Mouse (Mus musculus) forebrain, postnatal 0 days (tissue): ENCODE measurements at regions not wholly inside any gene's neighbourhood (a gene's known extent, or its start where the extent isn't known, plus 50 kb on each side); places are given as distances from the start of the nearest gene placed in this dataset.
A peak's percentile ranks its signal among the peaks of the same experiment; 100 is the strongest.

Source experiments
- ATAC-seq: fragments of 200-750 bp; cut with Nextera tagmentation; 2 replicates; pipeline ENCODE4 v1.8.0; 2017; ENCODE audit warnings: mild to moderate bottlenecking, moderate library complexity
- DNase-seq: peaks from one replicate; pipeline ENCODE4 v3.0.0-alpha.2; 2015
- H3K27ac ChIP-seq: fragments of 300-500 bp; sonication (generic); 2 replicates; pipeline ENCODE4 v1.5.1; 2014; ENCODE audit warnings: low read depth, mild to moderate bottlenecking, antibody characterized with exemption, low read length, moderate library complexity, mixed read lengths
- H3K27me3 ChIP-seq: fragments of 300-500 bp; sonication (generic); 2 replicates; pipeline ENCODE4 v1.6.1; 2014; ENCODE audit warnings: mild to moderate bottlenecking, low read length, mixed read lengths; ENCODE audit not compliant: insufficient read depth
- H3K36me3 ChIP-seq: fragments of 300-500 bp; sonication (generic); 2 replicates; pipeline ENCODE4 v1.6.1; 2014; ENCODE audit warnings: mild to moderate bottlenecking, moderate library complexity; ENCODE audit not compliant: insufficient read depth
- H3K4me1 ChIP-seq: fragments of 300-500 bp; sonication (generic); 2 replicates; pipeline ENCODE4 v1.6.1; 2014; ENCODE audit warnings: antibody characterized with exemption; ENCODE audit not compliant: insufficient read depth
- H3K4me2 ChIP-seq: fragments of 300-500 bp; sonication (generic); 2 replicates; pipeline ENCODE4 v1.6.1; 2014; ENCODE audit warnings: low read depth, mild to moderate bottlenecking, moderate library complexity
- H3K4me3 ChIP-seq: fragments of 300-500 bp; sonication (generic); 2 replicates; pipeline ENCODE4 v1.5.1; 2014; ENCODE audit warnings: low read depth, low read length, mixed read lengths
- H3K9ac ChIP-seq: fragments of 300-500 bp; sonication (generic); 2 replicates; pipeline ENCODE4 v1.6.1; 2014; ENCODE audit warnings: mild to moderate bottlenecking
- H3K9me3 ChIP-seq: fragments of 300-500 bp; sonication (generic); 2 replicates; pipeline ENCODE4 v1.6.1; 2016; ENCODE audit warnings: low read length
- CTCF ChIP-seq: sonication (generic); IDR thresholded peaks from 2 replicates; pipeline ENCODE4 v1.5.1; 2016; ENCODE audit warnings: antibody characterized with exemption, control low read depth, low read depth
- WGBS: fragments of 180-500 bp; shearing (Covaris S2); extraction: QIAGEN DNeasy Blood & Tissue Kit; methylation state at CpG from one replicate; pipeline ENCODE4 v1.1.7; 2014; 5-methylcytosine and 5-hydroxymethylcytosine counted together

GRCm38 (mm10) chr4:103475596-103475995, 143.6 kb upstream of the Dab1 start:
- DNase-seq, result no peak
- no peaks in the 10 kb centered on the region for H3K9me3 ChIP-seq
- no peaks in the 10 kb centered on the region for H3K36me3 ChIP-seq
- no peaks in the 10 kb centered on the region for H3K4me1 ChIP-seq
- no peak overlapping the region for H3K27ac ChIP-seq
- TF ChIP-seq CTCF, result no peak
- no peak for ATAC-seq
- H3K9ac ChIP-seq, result no peak overlapping the region
- 67% methylated on average over 1 of the region's 1 CpGs for WGBS
- no peak overlapping the region for H3K4me2 ChIP-seq
- no peak overlapping the region for H3K4me3 ChIP-seq
- no peaks in the 10 kb centered on the region for H3K27me3 ChIP-seq

DNA sequence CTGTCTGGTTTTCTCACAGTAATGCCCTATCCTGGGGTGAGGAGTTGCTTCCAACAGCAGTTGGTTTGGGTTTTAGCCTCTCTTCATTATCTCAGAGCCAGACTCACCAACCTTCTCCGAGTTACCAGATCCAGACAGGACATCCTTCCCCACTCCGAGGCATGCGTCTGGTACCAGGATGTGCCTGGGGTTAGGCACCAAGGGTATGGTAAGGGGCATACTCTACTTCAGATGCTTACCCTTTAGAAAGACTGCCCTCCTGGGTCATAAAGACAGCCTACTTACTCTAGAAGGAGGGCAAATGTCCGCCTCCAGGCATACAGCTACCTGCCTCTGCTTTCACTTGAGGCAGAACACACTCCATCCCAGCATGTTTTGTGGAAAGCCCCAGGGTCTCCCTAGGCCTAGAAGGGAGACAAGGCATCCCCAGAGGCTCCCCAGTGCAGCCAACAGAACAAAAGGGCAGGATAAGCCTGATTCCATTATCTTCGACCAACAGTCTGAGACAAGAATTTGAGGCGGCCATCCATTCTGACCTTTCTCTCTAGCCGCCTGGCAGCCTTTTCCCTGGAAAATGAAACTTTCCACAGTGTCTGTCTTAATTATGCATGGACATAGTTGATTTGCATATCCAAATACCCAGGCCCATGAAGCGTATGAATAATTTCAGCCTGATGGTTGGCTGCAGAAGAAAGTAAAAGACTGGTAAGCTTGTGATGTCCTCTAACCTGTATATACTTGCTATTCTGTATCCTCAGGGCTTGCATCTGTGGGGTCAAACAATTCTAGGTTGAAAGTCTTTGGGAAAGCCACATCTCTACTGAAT, 132.8 kb upstream of the Dab1 start:
- whole genome bisulfite sequencing, result 46% methylated on average over 8 of the region's 8 CpGs

GRCm38 (mm10) chr4:103508435-103508834, 110.7 kb upstream of the Dab1 start:
- H3K36me3 ChIP-seq, result no peaks in the 10 kb centered on the region
- 53% methylated on average over 2 of the region's 2 CpGs for WGBS
- no peak overlapping the region for H3K4me2 ChIP-seq
- DNase-seq, result peak; percentile 80
- peak overlapping the region; percentile 50; the same call in 1 of the 2 replicates for H3K27ac ChIP-seq
- TF ChIP-seq CTCF, result no peak
- H3K4me3 ChIP-seq, result no peak overlapping the region
- no peak overlapping the region for H3K9ac ChIP-seq
- ATAC-seq, result peak; percentile 36
- no peaks in the 10 kb centered on the region for H3K9me3 ChIP-seq
- H3K27me3 ChIP-seq, result no peaks in the 10 kb centered on the region
- no peaks in the 10 kb centered on the region for H3K4me1 ChIP-seq

More for the DNA sequence above, 132.8 kb upstream of the Dab1 start:
- DNase-seq (no peak), ATAC-seq (no peak)
- H3K27ac ChIP-seq, result no peak overlapping the region
- no peaks in the 10 kb centered on the region for H3K27me3 ChIP-seq
- no peaks in the 10 kb centered on the region for H3K36me3 ChIP-seq
- H3K9me3 ChIP-seq, result no peaks in the 10 kb centered on the region
- no peak overlapping the region for H3K9ac ChIP-seq
- H3K4me2 ChIP-seq, result no peak overlapping the region
- H3K4me3 ChIP-seq, result no peak overlapping the region
- H3K4me1 ChIP-seq, result no peaks in the 10 kb centered on the region
- no peak for TF ChIP-seq CTCF

- H3K4me1 ChIP-seq, result no peaks in the 10 kb centered on the region
- H3K9me3 ChIP-seq, result no peaks in the 10 kb centered on the region
- H3K27ac ChIP-seq, result no peak overlapping the region
- H3K4me3 ChIP-seq, result no peak overlapping the region
- ATAC-seq (no peak), DNase-seq (no peak)
- no peaks in the 10 kb centered on the region for H3K27me3 ChIP-seq
- H3K36me3 ChIP-seq, result no peaks in the 10 kb centered on the region
- WGBS, result 60% methylated on average over 1 of the region's 1 CpGs
- no peak overlapping the region for H3K9ac ChIP-seq
- no peak for TF ChIP-seq CTCF
- H3K4me2 ChIP-seq, result no peak overlapping the region
Observed at GRCm38 (mm10) chr4:103512901-103513300, 106.3 kb upstream of the Dab1 start.

- 67% methylated on average over 5 of the region's 5 CpGs for WGBS
- no peak for ATAC-seq
- H3K27ac ChIP-seq, result no peak overlapping the region
- no peaks in the 10 kb centered on the region for H3K36me3 ChIP-seq
- no peak overlapping the region for H3K4me2 ChIP-seq
- H3K27me3 ChIP-seq, result no peaks in the 10 kb centered on the region
- no peaks in the 10 kb centered on the region for H3K9me3 ChIP-seq
- DNase-seq, result no peak
- no peak overlapping the region for H3K4me3 ChIP-seq
- no peak overlapping the region for H3K9ac ChIP-seq
- H3K4me1 ChIP-seq, result no peaks in the 10 kb centered on the region
- TF ChIP-seq CTCF, result no peak
Observed at GRCm38 (mm10) chr4:103521870-103522609, 97.1 kb upstream of the Dab1 start.

- peak; percentile 20; the same call in 1 of the 2 replicates for ATAC-seq
- WGBS, result 11% methylated on average over 6 of the region's 6 CpGs
- Histone ChIP-seq H3K27me3 (no peaks in the 10 kb centered on the region), H3K9me3 (no peaks in the 10 kb centered on the region), H3K9ac (no peak overlapping the region), H3K4me1 (no peaks in the 10 kb centered on the region), H3K36me3 (no peaks in the 10 kb centered on the region), H3K4me2 (no peak overlapping the region), H3K27ac (no peak overlapping the region), H3K4me3 (no peak overlapping the region)
- DNase-seq, result no peak
- no peak for TF ChIP-seq CTCF
Observed at GRCm38 (mm10) chr4:103536534-103537265, 82.5 kb upstream of the Dab1 start.
